Mouse (Mus musculus) heart, embryonic 14.5 days (tissue): ENCODE data around the gene Lbh. TPM values are rescaled to one million over a fixed set of nuclear protein-coding genes. Genes with fewer than 3 reads are reported as not detected.

Source experiments
- ATAC-seq: fragments of 200-750 bp; cut with Nextera tagmentation; 2 replicates; pipeline ENCODE4 v1.8.0; 2017; ENCODE audit warnings: low read depth, moderate TSS enrichment; ENCODE audit not compliant: insufficient number of reproducible peaks, insufficient read depth, low FRiP score
- H3K27ac ChIP-seq, 2 experiments: fragments of 200-500 bp in 1 of 2; fragments of 300-500 bp in 1 of 2; sonication (generic) in 1 of 2; replicated peaks in 1 of 2; 2 replicates each; pipeline ENCODE4 v1.5.1; 2012 to 2014; ENCODE audit warnings: low read depth in 2 of 2, low read length in 2 of 2, control low read depth in 1 of 2, mild to moderate bottlenecking in 1 of 2, mixed read lengths in 1 of 2; ENCODE audit not compliant: control insufficient read depth in 1 of 2, insufficient read depth in 1 of 2
- H3K27me3 ChIP-seq: fragments of 300-500 bp; sonication (generic); 2 replicates; pipeline ENCODE4 v1.6.1; 2014; ENCODE audit warnings: mild to moderate bottlenecking, low read length, control low read depth; ENCODE audit not compliant: control insufficient read depth, insufficient read depth
- H3K36me3 ChIP-seq: fragments of 300-500 bp; sonication (generic); 2 replicates; pipeline ENCODE4 v1.6.1; 2014; ENCODE audit warnings: mild to moderate bottlenecking, control low read depth, low read length, mixed read lengths; ENCODE audit not compliant: control insufficient read depth, insufficient read depth
- H3K4me1 ChIP-seq, 2 experiments: fragments of 200-500 bp in 1 of 2; fragments of 300-500 bp in 1 of 2; sonication (generic) in 1 of 2; 2 replicates each; pipeline ENCODE4 v1.6.1; 2012 to 2014; ENCODE audit warnings: low read length in 2 of 2, control low read depth in 1 of 2, mixed read lengths in 1 of 2; ENCODE audit not compliant: control insufficient read depth in 2 of 2, insufficient read depth in 2 of 2
- H3K4me2 ChIP-seq: fragments of 300-500 bp; sonication (generic); 2 replicates; pipeline ENCODE4 v1.6.1; 2014; ENCODE audit warnings: mild to moderate bottlenecking, low read length
- H3K4me3 ChIP-seq, 2 experiments: fragments of 200-500 bp in 1 of 2; fragments of 300-500 bp in 1 of 2; sonication (generic) in 1 of 2; 2 replicates each; pipeline ENCODE4 v1.5.1; 2012 to 2014; ENCODE audit warnings: low read length in 2 of 2, mild to moderate bottlenecking in 2 of 2, control low read depth in 1 of 2, low read depth in 1 of 2, moderate library complexity in 1 of 2; ENCODE audit not compliant: control insufficient read depth in 1 of 2, insufficient read depth in 1 of 2
- H3K9ac ChIP-seq: fragments of 300-500 bp; sonication (generic); 2 replicates; pipeline ENCODE4 v1.6.1; 2014; ENCODE audit warnings: mild to moderate bottlenecking, low read length
- H3K9me3 ChIP-seq: fragments of 300-500 bp; sonication (generic); 2 replicates; pipeline ENCODE4 v1.6.1; 2016; ENCODE audit warnings: low read length, control low read depth; ENCODE audit not compliant: control insufficient read depth
- WGBS: fragments of 180-500 bp; shearing (Covaris S2); extraction: QIAGEN DNeasy Blood & Tissue Kit; methylation state at CpG from one replicate; pipeline ENCODE4 v1.1.7; 2014; 5-methylcytosine and 5-hydroxymethylcytosine counted together
- polyA plus RNA-seq: library from polyadenylated mRNA; unstranded; fragments of >200 nt; fragmentation: Nextera tagmentation; extraction: Ambion mirVana; gene quantifications from 2 replicates; pipeline ENCODE4 v1.2.1, GENCODE M21; 2014

Gene Lbh
- polyA plus RNA-seq, 1 experiment from 2014 or later = 36.2 TPM

- 76% methylated on average over 15 of the region's 15 CpGs for WGBS
- H3K36me3 ChIP-seq = peaks cover 90% of the 10 kb centered on the region
Observed at GRCm38 (mm10) chr17:72938871-72939568, 20.9 kb downstream of the Lbh start.

GRCm38 (mm10) chr17:72939569-72939899, 21.4 kb downstream of the Lbh start:
- peak overlapping the region in 1 of 2 experiments; percentile 81; a peak in 1 of 4 replicates for H3K27ac ChIP-seq
- no peaks in the 10 kb centered on the region for H3K9me3 ChIP-seq
- no peaks in the 10 kb centered on the region for H3K27me3 ChIP-seq
- no peak for ATAC-seq
- H3K4me1 ChIP-seq = peaks cover 40 to 66% of the 10 kb centered on the region in 2 experiments
- peaks cover 85% of the 10 kb centered on the region for H3K36me3 ChIP-seq
- H3K4me3 ChIP-seq = no peak overlapping the region
- 63% methylated on average over 6 of the region's 6 CpGs for WGBS
- H3K4me2 ChIP-seq = no peak overlapping the region
- no peak overlapping the region for H3K9ac ChIP-seq

More at GRCm38 (mm10) chr17:72938871-72939568, 20.9 kb downstream of the Lbh start:
- H3K4me3 ChIP-seq = no peak overlapping the region
- H3K27ac ChIP-seq = peak overlapping the region; percentile 81; a peak in 3 of 4 replicates
- H3K4me1 ChIP-seq = peaks cover 45 to 71% of the 10 kb centered on the region in 2 experiments
- H3K4me2 ChIP-seq = no peak overlapping the region
- H3K27me3 ChIP-seq = no peaks in the 10 kb centered on the region
- no peaks in the 10 kb centered on the region for H3K9me3 ChIP-seq
- H3K9ac ChIP-seq = peak overlapping the region; percentile 49; the same call in 1 of the 2 replicates
- no peak for ATAC-seq

GRCm38 (mm10) chr17:72944368-72944767, 26.3 kb downstream of the Lbh start:
- 38% methylated on average over 5 of the region's 5 CpGs for WGBS
- Histone ChIP-seq H3K27ac (peak overlapping the region; percentile 45 to 62), H3K27me3 (no peaks in the 10 kb centered on the region), H3K4me3 (no peak overlapping the region), H3K9ac (no peak overlapping the region), H3K4me2 (no peak overlapping the region), H3K4me1 (peaks cover 18 to 36% of the 10 kb centered on the region in 2 experiments), H3K9me3 (no peaks in the 10 kb centered on the region), H3K36me3 (peaks cover 39% of the 10 kb centered on the region)
- peak; percentile 36; the same call in 1 of the 2 replicates for ATAC-seq

- 60% methylated on average over 6 of the region's 6 CpGs for WGBS
- H3K27me3 ChIP-seq = no peaks in the 10 kb centered on the region
- H3K9ac ChIP-seq = peak overlapping the region; percentile 32; the same call in 1 of the 2 replicates
- H3K9me3 ChIP-seq = no peaks in the 10 kb centered on the region
- peaks cover 11% of the 10 kb centered on the region for H3K36me3 ChIP-seq
- no peak for ATAC-seq
- H3K4me3 ChIP-seq = no peak overlapping the region
- H3K4me2 ChIP-seq = no peak overlapping the region
- peaks cover 20 to 25% of the 10 kb centered on the region in 2 experiments for H3K4me1 ChIP-seq
- peak overlapping the region; percentile 35 to 51 for H3K27ac ChIP-seq
Observed at GRCm38 (mm10) chr17:72947111-72947859, 29.2 kb downstream of the Lbh start.

GRCm38 (mm10) chr17:72948119-72948518, 30.0 kb downstream of the Lbh start:
- WGBS = 31% methylated on average over 9 of the region's 9 CpGs
- peak overlapping the region; percentile 73 to 93 for H3K27ac ChIP-seq
- no peak for ATAC-seq
- peaks cover 3% of the 10 kb centered on the region for H3K36me3 ChIP-seq
- H3K4me2 ChIP-seq = peak overlapping the region; percentile 1; the same call in 1 of the 2 replicates
- no peaks in the 10 kb centered on the region for H3K27me3 ChIP-seq
- H3K4me3 ChIP-seq = no peak overlapping the region
- H3K4me1 ChIP-seq = peaks cover 19 to 25% of the 10 kb centered on the region in 2 experiments
- H3K9ac ChIP-seq = no peak overlapping the region
- H3K9me3 ChIP-seq = no peaks in the 10 kb centered on the region

- H3K4me2 ChIP-seq = no peak overlapping the region
- H3K4me1 ChIP-seq = peaks cover 19 to 25% of the 10 kb centered on the region in 2 experiments
- H3K36me3 ChIP-seq = no peaks in the 10 kb centered on the region
- 92% methylated on average over 7 of the region's 7 CpGs for WGBS
- H3K9me3 ChIP-seq = no peaks in the 10 kb centered on the region
- no peak overlapping the region for H3K4me3 ChIP-seq
- H3K27ac ChIP-seq = no peak overlapping the region
- no peak for ATAC-seq
- no peaks in the 10 kb centered on the region for H3K27me3 ChIP-seq
- H3K9ac ChIP-seq = no peak overlapping the region
Observed at GRCm38 (mm10) chr17:72949247-72949701, 31.2 kb downstream of the Lbh start.

GRCm38 (mm10) chr17:72951331-72951730, 33.2 kb downstream of the Lbh start:
- H3K4me2 ChIP-seq = no peak overlapping the region
- H3K4me1 ChIP-seq = peaks cover 24 to 31% of the 10 kb centered on the region in 2 experiments
- WGBS = 60% methylated on average over 6 of the region's 6 CpGs
- no peak overlapping the region for H3K4me3 ChIP-seq
- H3K27ac ChIP-seq = peak overlapping the region in 1 of 2 experiments; percentile 16; a peak in 1 of 4 replicates
- ATAC-seq = 0 out of 2 replicates have a peak, but pooled peaks have one; percentile 16
- no peaks in the 10 kb centered on the region for H3K36me3 ChIP-seq
- H3K9me3 ChIP-seq = no peaks in the 10 kb centered on the region
- no peaks in the 10 kb centered on the region for H3K27me3 ChIP-seq
- H3K9ac ChIP-seq = no peak overlapping the region
